Mouse (Mus musculus) frontal cortex, postnatal 36 days (tissue): ENCODE results near the gene Meaf6.

ENCODE experiments used
- DNase-seq, 2 experiments: peaks; one replicate each; pipeline ENCODE4 v3.0.0; 2022; ENCODE audit warnings: low spot score in 2 of 2

Meaf6 gene

DNA sequence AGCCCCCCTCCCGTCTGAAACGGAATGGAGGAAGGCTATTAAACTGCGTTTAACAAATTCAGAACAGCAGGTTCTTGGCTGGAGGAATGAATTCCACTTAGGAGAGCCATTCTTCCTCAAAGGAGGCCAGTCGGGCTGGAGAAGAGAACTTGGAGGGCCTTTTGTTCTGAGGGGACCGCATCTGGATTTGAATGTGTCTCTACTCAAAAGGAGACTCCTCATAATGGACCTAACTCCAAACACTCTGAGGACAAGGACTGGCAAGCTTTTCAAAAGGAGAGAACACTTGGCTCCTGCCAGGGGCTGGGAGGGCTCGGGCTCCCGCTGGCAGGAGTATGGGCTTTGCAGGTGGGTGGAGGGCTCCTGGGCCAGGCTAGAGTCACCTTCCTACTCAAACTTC is 59.7 kb downstream of the Meaf6 start:
- DNase-seq, result peak in 1 of 2 experiments; percentile 30

DNA sequence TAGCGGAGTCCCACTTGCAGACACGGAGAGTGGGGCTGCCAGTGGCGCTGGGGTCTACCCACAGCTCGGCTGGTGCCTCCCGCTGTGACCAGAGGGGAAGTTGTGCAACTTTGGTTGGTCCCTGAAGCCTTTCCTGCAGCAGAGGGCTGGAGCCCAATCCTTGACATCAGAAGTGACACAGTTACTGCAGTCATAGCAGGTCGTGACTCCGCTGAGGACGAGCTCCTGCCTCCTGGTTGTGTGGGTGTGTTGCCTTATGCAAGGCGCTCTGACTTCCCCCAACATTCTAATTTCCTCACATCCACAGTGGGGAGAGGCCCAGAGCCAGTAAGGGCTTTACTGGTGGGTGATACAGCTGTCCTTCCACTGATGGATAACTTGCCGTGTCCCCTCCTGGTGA is 60.3 kb downstream of the Meaf6 start:
- no peak for DNase-seq

DNA sequence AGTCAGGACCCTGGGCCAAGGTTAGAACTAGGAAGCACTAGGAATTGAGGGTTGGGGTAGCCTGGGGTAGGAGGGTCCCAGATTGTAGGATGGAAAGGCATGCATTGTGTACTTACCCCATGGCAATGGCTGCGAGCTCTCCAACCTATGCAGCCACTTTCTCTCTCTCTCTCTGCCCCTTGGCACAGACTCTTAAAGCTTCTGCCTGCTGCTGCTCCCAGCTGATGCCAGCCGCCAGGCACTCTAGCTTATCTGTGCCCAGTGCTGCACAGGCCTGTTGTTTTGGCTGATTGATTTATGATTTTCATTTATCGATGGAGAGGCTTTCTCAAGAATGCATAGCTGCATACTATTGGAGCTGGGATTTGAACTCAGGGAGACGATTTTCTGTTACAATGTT is 63.0 kb downstream of the Meaf6 start:
- no peak for DNase-seq

DNA sequence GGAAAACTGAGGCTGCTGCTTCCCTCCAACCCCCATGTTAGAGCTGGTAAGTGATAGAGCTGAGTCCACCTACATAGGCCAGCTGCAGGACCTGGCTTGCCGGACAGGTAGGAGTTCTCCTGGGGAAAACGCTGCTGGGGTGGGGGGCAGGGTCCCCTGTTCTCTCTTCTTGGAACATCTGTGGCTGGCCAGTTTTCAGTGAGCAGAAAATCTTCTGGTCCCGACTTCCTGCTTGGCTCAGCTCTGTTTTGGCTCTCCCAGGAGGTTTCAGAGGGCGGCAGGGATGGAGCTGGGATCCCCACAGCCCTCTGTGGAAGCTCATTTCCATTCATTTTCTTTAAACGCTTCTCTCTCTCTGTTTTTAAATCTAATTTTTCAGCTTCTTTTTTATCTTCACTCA is 64.5 kb downstream of the Meaf6 start:
- no peak for DNase-seq

DNA sequence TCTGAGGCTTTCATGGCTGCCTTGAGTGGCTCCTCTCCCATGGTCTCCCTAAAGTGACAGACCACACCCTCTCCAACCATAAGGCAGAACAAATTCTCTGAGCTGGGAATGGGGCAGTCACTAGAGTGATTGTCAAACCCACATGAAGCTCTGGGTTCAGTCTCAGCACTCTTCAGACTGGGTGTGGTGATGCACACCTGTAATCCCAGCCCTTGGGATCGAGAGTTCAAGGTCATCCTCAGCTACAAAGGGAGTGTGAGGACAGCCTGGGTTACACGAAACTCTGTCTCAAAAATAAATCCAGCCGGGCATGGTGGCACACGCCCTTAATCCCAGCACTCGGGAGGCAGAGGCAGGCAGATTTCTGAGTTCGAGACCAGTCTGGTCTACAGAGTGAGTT is 67.5 kb downstream of the Meaf6 start:
- DNase-seq, result no peak

DNA sequence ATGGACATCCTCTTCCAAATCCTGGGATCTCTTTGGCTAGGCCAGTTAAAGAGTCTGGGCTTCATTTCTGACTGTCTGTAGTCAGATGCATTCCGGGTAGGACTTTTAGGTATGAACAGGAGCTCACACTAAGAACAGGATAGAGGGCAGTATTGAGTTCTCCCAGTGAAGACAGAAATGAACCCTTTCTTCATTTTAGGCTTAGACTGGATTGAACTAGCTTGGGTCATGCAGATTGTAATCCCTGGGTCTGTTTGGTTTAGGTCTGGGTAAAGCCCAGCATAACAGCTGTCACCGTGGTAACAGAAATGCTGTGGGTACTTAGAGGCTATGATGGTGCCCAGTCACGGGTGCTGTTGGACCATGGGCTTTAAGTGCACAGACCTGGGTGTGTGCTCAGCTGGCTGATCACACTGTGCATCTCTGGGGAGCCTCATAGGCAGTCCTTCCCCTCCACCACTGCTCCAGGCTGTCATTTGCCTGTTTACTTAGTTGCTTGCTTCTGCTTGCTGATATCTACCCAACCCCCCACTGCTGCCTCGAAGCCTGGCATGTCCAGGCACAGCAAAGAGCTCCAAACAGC is 68.8 kb downstream of the Meaf6 start:
- DNase-seq, result no peak

DNA sequence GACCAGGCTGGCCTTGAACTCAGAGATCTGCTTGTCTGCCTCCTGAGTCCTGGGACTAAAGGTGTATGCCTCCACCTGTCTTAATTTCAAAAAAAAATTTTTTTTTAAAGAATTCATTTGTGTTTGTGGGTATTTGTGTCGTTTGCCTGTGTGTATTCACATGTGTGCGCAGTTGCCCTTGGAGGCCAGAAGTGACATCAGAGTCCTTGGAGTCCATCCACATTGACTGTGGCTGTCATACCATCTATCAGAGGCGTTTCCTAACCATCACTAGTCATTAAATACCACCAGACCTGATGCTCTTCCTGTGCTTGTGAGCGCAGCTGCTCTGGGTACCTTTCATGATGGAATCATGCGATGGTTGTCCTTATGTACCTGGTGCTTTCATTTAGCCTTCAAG is 70.7 kb downstream of the Meaf6 start:
- no peak for DNase-seq

DNA sequence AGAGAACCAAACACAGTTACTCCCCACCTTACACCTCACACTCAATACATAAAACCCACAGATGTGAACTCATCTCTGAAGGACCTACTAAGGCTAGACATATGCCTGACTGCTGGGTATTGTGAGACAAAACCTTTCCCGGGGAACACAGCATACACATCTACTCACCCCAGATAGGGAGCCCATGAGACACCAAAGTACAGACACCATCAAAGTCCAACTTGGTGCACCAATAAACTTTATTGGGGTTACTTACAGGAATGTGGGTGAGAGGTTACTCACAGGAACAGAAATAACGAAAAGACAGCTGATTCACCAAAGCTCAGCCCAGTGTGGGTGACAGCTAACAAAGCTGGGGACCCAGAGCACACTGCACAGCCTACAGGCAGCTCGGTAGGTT is 72.4 kb downstream of the Meaf6 start:
- no peak for DNase-seq

DNA sequence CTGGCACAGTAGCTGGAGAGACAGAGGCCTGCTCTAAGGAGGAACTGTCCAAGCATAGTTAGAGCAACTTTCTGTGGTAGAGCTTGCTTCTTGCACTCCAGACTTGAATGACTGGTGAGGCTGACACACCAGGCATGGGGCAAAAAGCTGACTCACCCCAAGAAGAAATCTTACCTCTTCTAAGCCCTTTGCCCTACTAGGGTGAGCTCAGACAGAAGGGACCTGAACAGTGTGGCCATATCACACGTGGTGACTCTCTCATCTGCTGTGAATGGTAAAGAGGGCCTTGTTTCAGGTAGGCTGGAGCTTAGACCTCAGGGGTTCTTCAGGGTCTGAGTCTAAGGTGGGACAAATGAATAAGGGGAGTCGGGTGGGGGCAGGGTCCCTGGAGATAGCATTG is 73.1 kb downstream of the Meaf6 start:
- no peak for DNase-seq

DNA sequence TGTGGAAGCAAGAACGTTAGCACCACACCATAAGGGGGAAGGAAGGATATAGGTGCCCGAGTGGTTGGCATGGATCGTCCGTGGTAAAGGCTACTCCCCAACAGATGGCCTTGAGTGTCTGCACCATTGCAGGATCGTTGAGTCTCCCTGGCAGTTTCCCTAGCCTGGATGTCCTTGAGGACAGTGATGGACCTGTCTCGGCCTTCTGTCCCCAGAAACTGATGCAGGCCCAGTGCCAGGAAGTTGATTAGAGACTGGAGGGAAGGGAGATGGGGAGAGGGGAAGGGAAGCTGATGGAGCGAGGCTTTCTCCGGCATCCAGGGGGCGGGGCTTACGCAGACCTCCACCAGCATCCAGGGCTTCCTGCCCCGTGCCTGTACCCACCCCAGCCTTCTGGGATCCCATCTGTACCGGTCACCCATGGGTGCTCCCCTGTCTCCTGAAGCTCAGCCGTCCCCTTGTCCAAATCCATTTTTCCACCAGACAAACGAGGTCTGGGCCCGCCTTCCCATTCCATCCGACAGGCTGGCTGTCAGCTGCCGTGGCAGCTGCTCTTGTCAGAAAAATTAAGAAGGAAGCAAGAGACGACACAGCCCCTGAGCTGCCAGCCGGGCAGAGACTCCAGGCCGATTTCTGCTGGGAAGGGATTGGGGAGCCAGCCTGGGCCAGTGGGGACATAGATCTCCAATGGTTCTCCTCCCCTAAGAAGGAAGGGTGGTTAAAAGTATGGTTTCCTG is 73.8 kb downstream of the Meaf6 start:
- DNase-seq, result no peak

DNA sequence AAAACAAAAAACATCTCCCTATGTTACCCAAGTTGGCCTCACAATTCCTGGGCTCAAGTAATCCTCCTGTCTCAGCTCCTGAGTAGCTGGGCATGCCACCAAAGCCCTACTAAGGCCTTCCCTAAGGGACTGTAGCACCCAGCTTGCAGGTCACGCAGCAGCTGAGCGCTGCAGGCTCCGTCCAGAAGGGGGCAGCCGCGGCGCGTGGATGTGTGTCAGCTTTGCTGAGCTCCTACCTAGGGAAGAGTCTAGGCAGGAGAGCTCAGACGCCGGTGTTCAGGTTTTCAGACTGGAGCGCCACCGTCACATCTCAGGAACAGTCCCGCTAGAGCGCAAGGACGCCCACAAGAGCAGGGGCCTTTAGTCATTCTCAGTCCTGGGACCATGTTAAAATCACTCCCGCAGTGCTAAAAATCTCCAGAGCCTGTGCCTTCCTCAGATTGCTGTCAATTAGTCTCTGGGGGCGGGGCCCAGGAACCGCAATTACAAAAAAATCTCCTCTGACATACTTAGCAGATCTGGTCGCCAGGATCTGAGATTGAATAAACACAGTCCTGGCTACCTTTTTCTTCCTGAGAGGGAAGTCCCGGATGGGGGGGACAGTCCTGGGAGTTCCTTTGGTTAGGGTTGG is 75.5 kb downstream of the Meaf6 start:
- peak; percentile 93 to 96 for DNase-seq

DNA sequence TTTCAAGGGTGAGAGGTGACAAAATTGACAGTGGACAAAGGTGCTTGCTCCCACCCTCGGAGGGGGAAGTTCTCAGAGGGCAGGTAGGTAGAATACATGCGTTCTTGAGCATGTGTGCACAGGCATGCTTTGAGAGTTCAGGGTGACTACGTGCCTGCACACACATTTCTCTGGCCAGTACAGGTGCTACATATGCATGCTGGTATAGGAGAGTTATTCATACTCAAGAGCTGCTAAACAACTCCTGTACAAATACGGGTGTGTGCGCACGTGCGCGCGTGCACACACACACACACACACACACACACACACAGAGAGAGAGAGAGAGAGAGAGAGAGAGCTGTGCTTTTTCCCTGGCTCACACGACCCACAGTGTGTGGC is 76.0 kb downstream of the Meaf6 start:
- no peak for DNase-seq

DNA sequence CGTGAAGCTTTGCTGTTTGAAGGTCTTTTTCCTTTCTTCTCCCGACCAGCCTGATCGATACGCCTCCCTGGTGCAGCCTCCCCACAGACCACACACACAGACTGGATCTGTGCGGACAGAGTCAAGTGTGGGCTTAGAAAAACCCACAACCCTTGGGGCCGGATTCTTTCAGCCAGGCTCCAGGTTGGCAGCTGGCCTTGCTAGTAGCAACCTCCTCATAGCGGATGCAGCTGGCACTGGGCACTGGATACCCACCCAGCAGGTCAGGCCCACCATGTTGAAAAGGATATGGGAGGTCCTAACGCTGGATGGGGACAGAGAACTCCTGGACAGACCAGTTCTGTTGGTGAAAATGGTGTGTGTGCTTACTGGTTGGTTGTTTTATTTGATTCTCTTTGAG is 76.5 kb downstream of the Meaf6 start:
- DNase-seq, result no peak

DNA sequence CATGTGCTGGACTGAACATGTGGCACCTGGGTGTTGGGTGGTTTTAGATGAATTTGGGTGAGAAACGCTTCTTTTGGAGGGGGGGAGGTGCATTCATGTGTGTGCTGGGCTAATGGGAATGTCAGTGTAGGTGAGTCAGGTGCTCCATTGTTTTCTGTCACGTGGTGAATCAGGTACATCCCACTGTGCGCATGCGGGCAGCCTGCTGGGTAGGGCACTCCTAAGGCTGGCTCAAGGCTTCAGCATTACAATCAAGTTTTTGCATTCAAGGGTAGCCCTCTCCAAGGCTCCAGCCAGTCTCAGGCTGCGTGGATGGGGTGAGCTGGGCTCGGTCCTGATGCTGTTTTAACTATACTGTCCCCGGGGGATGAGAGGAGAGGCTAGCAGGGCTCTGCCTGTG is 77.8 kb downstream of the Meaf6 start:
- DNase-seq, result no peak
